Mouse (Mus musculus) urinary bladder, postnatal 14 days (tissue): ENCODE data around the gene Dcun1d4.
"Not testable (repeated sequence)": the region's sequence is repeated elsewhere in the genome, so short reads cannot be mapped to it uniquely, and the experiment has no call there.

Experiments used
- DNase-seq: peaks from one replicate; pipeline ENCODE4 v3.0.0; 2021; ENCODE audit warnings: low spot score

Dcun1d4 gene

GRCm38 (mm10) chr5:73480700-73481099, at the start of gene Dcun1d4:
TSS of gene Dcun1d4 (plus strand) at chr5:73481000.
- DNase-seq, result no peak

- peak; percentile 75 for DNase-seq
These were observed 49.2 kb upstream of the Dcun1d4 start for GRCm38 (mm10) chr5:73431581-73431980.

- DNase-seq, result no peak
These were observed 48.0 kb upstream of the Dcun1d4 start for GRCm38 (mm10) chr5:73432805-73433204.

- no peak for DNase-seq
These were observed 46.0 kb upstream of the Dcun1d4 start for GRCm38 (mm10) chr5:73434764-73435163.

GRCm38 (mm10) chr5:73442176-73442575, 38.6 kb upstream of the Dcun1d4 start:
- no peak for DNase-seq

- DNase-seq, result no peak
These were observed 30.5 kb upstream of the Dcun1d4 start for GRCm38 (mm10) chr5:73450276-73450675.

GRCm38 (mm10) chr5:73454502-73455306, 26.1 kb upstream of the Dcun1d4 start:
- DNase-seq, result no peak

- no peak for DNase-seq
These were observed 25.5 kb upstream of the Dcun1d4 start for GRCm38 (mm10) chr5:73455307-73455687.

GRCm38 (mm10) chr5:73468462-73469433, 12.1 kb upstream of the Dcun1d4 start:
- no peak for DNase-seq

- no peak for DNase-seq
These were observed 6.1 kb upstream of the Dcun1d4 start for GRCm38 (mm10) chr5:73474412-73475405.

- no peak for DNase-seq
These were observed 601 bp downstream of the Dcun1d4 start for GRCm38 (mm10) chr5:73481401-73481800.

GRCm38 (mm10) chr5:73482381-73482780, 1.6 kb downstream of the Dcun1d4 start:
- not testable (repeated sequence) for DNase-seq

- no peak for DNase-seq
These were observed 3.3 kb downstream of the Dcun1d4 start for GRCm38 (mm10) chr5:73484016-73484615.

GRCm38 (mm10) chr5:73486451-73486850, 5.7 kb downstream of the Dcun1d4 start:
- no peak for DNase-seq

GRCm38 (mm10) chr5:73489915-73490314, 9.1 kb downstream of the Dcun1d4 start:
- no peak for DNase-seq

- DNase-seq, result peak; percentile 100
These were observed 9.8 kb downstream of the Dcun1d4 start for GRCm38 (mm10) chr5:73490596-73491073.

GRCm38 (mm10) chr5:73491074-73491836, 10.5 kb downstream of the Dcun1d4 start:
- no peak for DNase-seq

GRCm38 (mm10) chr5:73491837-73492720, 11.3 kb downstream of the Dcun1d4 start:
- DNase-seq, result peak; percentile 88

- DNase-seq, result no peak
These were observed 16.6 kb downstream of the Dcun1d4 start for GRCm38 (mm10) chr5:73497401-73497800.
